Mouse (Mus musculus): ENCODE measurements around the gene Il19. TPM values are rescaled to one million over a fixed set of nuclear protein-coding genes. Genes with fewer than 3 reads are reported as not detected.

The Il19 gene
- not detected for total RNA-seq (2021)

DNA sequence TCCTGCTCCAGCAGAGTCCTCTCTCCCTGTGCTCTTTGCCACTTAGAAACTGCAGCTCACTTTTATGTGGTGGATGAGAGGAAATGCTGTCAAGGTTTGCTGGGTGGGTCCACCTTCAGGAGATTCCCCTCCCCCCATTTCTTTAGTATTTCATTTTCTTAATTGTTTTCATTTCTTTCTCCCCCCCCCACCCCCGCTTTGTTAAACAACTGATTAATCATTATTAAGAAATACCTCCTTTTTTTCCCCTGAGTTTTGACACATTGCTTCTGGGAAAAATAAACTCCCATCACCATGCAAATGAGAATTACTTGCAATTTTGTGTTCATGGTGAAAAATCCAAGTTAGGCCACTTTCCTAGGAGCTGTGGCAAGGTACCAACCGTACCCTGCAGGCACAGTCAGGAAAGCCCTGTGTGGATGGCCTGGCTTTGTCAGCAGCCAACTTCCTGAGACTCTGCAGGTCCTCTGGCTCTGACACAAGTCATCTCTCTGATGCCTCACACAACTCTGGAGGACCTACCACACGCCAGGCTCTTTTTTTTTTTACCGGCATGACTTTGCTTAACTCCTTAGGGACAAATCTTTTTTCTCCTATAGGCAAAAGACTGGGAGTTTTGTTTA, at the start of gene Il19:
Gene Il19, minus strand, starts transcription at position 51 of the 623 bp plus-strand sequence.
- no peak for DNase-seq (ENCODE audit: low spot score)
- intact Hi-C loops (cut with DNase I) = no loop called here

DNA sequence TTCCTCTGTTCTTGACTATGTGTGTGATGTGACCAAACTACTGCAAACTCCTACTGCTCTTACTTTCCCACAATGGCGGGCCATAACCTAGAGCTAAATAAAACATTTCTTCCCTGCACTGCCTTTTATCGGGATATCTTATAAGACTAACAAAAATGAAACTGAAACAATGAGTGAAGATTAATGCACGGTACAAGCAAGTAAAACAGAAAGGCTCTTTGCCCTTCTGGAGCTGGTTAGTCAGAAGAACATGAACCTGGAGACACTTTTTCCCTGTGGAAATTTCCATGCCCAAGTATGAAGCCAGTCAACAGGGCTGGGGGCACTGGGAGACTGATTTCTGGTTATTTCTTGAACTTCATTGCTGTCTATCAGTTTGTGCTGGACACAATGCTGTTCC, 49.4 kb upstream of the Il19 start:
- DNase-seq (ENCODE audit: low spot score) = no peak
- intact Hi-C loops (cut with DNase I) = loop anchor here (10.0 kb wide), 2 partner anchors 145 to 445 kb away; partner anchors contain the start of gene Dyrk3

GRCm38 (mm10) chr1:130987418-130987817, 47.5 kb upstream of the Il19 start:
- intact Hi-C loops (cut with DNase I) = loop anchor here (10.0 kb wide), 2 partner anchors 147 to 443 kb away; partner anchors contain the start of gene Dyrk3
- DNase-seq (ENCODE audit: low spot score) = no peak

- intact Hi-C loops (cut with DNase I) = loop anchor here (10.0 kb wide), 2 partner anchors 148 to 442 kb away; partner anchors contain the start of gene Dyrk3
- DNase-seq (ENCODE audit: low spot score) = no peak
Observed at GRCm38 (mm10) chr1:130987001-130987400, 47.1 kb upstream of the Il19 start.

DNA sequence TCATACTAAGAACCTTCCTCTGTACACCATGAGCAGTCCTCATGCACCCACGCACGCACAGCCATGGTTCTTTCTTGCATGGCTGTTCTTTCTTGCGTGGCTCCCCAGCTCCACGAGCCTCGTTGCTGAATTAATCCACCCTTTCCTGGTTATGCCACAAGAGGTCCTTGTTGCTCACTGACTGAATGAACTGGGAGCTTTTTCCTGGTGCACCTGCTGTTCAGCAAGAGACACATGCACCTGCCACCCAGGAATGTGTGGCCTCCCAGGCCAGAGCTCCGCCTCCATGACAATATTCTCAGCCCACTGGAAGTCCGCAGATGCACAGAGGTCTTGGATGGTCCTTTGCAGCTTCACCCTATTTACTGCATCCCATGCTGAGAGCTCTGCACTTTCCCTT, 44.5 kb upstream of the Il19 start:
- intact Hi-C loops (cut with DNase I) = loop anchor here (10.0 kb wide), 2 partner anchors 150 to 440 kb away; partner anchors contain the start of gene Dyrk3

GRCm38 (mm10) chr1:130979455-130979854, 39.5 kb upstream of the Il19 start:
- intact Hi-C loops (cut with DNase I) = loop anchor here (1.0 kb wide), 1 partner anchor 102 kb away; no protein-coding TSS in a partner anchor
- DNase-seq (ENCODE audit: low spot score) = no peak

More for the DNA sequence above, 44.5 kb upstream of the Il19 start:
- no peak for DNase-seq (ENCODE audit: low spot score)

- intact Hi-C loops (cut with DNase I) = no loop called here
- DNase-seq (ENCODE audit: low spot score) = no peak
Observed at GRCm38 (mm10) chr1:130963891-130964290, 24.0 kb upstream of the Il19 start.

DNA sequence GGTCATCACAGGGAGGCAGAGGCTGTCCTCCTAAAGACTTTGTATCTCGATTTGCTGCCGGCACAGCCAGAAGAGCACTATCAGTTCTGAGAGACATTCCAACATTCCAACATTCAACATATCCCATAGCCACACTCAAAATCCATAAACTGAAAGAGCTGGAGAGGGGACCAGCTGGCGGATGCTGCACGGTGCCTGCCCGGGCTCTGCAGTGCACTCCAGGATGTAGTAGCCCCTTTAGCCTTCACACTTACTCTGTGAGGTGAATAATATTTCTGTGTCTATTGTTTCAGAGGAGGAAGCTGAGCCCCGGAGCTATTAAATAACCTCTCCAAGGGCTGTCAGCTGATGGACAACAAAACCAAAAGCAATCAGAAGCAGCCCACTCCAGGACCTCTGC, 7.0 kb upstream of the Il19 start:
- intact Hi-C loops (cut with DNase I) = no loop called here

DNA sequence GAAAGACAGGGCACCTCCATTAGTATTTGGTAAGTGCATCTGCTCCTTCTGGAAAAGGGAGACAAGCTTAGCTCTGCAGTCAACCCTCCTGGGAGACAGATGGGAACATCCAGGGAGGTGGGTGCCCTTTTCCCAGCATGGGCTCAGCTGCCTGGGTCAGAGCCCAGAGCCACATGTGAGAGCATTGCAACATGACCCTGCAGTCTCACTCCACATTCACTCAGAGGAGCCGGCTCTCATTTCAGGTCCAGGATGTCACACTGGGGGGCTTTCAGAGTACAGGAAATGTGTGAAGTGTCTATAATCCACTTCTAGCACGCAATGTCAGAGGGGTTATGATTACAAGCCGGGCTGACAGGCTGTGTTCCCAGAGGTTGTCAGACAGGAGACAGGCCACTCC, 1.9 kb upstream of the Il19 start:
- DNase-seq (ENCODE audit: low spot score) = no peak
- intact Hi-C loops (cut with DNase I) = no loop called here

More for the DNA sequence above, 7.0 kb upstream of the Il19 start:
- no peak for DNase-seq (ENCODE audit: low spot score)

GRCm38 (mm10) chr1:130938192-130938591, 1.7 kb downstream of the Il19 start:
- intact Hi-C loops (cut with DNase I) = no loop called here
- DNase-seq (ENCODE audit: low spot score) = no peak

- intact Hi-C loops (cut with DNase I) = no loop called here
- no peak for DNase-seq (ENCODE audit: low spot score)
Observed at GRCm38 (mm10) chr1:130937170-130937569, 2.7 kb downstream of the Il19 start.

DNA sequence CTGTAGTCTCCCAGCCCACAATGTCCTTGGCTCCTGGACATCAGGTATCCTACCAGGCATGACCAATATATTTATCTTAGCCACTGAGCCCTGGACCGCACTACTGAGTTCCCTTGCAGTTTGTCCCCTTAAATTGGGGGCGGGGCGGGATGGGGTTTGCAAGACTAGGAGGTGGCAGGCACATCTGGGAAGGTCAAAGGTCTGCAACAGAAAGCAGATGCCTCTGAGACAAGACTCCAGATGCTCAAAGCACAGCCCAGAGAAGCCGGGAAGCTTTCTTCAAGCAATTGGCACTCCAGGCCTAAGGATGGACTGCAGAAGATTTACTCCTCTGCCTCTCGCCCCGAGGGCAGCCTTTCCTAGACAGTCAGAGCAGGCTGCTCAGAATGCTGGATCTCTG, 3.6 kb downstream of the Il19 start:
- intact Hi-C loops (cut with DNase I) = loop anchor here (1.0 kb wide), 1 partner anchor 30 kb away; no protein-coding TSS in a partner anchor
- DNase-seq (ENCODE audit: low spot score) = no peak

GRCm38 (mm10) chr1:130926484-130926883, 13.4 kb downstream of the Il19 start:
- intact Hi-C loops (cut with DNase I) = no loop called here
- no peak for DNase-seq (ENCODE audit: low spot score)

GRCm38 (mm10) chr1:130918323-130918980, 21.5 kb downstream of the Il19 start:
- intact Hi-C loops (cut with DNase I) = no loop called here
- DNase-seq (ENCODE audit: low spot score) = no peak

GRCm38 (mm10) chr1:130911401-130912010, 28.4 kb downstream of the Il19 start, which contains the start of gene Il20:
Il20 (minus strand) TSS chr1:130911451.
- no peak for DNase-seq (ENCODE audit: low spot score)
- intact Hi-C loops (cut with DNase I) = no loop called here

- intact Hi-C loops (cut with DNase I) = no loop called here
- DNase-seq (ENCODE audit: low spot score) = no peak
Observed at GRCm38 (mm10) chr1:130902505-130902904, 37.4 kb downstream of the Il19 start.

DNA sequence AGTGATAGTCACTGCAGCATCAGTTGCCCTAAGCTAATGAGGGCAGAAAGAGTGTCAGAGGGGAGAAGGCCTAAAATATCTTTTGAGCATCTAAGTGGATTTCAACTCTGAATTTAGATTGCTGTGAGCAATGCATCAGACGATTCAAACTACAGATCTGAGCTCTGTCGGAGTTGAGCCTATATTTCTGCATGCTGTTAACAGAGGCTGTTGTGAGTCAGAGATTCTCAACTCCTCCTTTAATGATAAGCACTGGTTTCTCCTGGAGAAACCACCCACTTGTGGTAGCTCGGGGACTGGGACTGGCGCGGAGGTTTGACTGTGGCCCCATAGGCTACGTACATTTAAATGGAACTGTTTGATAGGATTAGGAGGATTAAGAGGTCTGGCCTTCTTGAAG, 45.4 kb downstream of the Il19 start:
- intact Hi-C loops (cut with DNase I) = no loop called here
- DNase-seq (ENCODE audit: low spot score) = no peak

DNA sequence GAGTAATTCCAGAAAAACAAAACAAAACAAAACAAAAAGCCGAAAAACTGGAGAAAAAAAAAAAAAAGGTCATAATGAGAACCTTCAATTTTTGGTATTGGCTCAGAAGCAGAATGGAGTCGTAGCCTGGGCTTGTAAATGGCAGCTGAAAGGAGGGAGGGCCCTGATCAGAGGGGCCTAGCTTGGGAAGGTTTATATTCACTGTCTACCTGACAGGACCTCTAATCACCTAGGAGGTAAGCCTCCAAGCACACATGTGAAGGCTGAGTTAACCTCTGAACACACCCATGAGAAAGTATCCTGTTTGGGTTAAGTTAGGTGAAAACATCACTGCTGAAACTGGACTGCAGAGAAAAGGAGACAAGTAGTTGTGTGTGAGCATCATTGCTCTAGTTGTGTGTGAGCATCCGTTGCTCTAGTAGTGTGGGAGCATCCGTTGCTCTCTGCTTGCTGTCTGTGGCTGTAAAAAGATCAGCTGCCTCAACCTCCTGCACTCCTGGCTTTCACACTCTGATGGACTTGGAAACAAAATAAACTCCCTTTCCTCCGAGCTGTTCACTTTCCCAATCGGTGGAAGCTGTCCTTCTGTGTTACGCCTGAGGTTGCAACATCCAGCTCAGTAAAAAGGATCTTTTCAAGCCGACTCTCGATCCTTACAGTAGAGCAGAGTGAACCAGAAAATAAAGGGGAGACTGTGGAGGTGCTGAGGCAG, 46.4 kb downstream of the Il19 start:
- DNase-seq (ENCODE audit: low spot score) = no peak
- intact Hi-C loops (cut with DNase I) = no loop called here

- DNase-seq (ENCODE audit: low spot score) = no peak
- intact Hi-C loops (cut with DNase I) = no loop called here
Observed at GRCm38 (mm10) chr1:130892446-130892845, 47.5 kb downstream of the Il19 start.

DNA sequence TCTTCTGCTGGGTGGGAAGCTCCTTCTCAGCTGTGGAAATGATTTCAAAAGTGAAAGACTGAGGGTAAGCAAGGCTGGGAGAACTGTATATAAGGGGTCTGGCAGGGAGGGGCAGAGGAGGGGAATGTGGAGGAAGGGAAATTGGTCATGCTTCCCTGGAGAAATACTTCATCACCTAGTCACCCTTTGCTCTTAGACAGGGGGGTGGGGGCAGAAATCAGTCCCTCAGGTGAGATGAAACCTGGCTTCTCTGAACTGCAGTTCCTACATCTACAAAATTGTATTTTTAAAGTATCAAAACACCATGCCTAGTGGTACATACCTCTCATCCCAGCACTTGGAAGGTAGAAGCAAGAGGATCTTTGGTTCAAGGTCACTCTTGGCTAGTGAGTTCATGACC, 52.6 kb downstream of the Il19 start, which contains the start of gene Il24:
Gene Il24, minus strand, starts transcription at position 101 of the 400 bp plus-strand sequence.
- intact Hi-C loops (cut with DNase I) = no loop called here
- DNase-seq (ENCODE audit: low spot score) = no peak
